27 mouse cellular contexts compared by ENCODE assay signal in genomic region chr6:52370806-52371360, GRCm38 (mm10). TPM values are rescaled to one million over a fixed set of nuclear protein-coding genes. Genes with fewer than 3 reads are reported as not detected.
"Had no signal": no experiment of that assay in that cellular context is flagged by ENCODE, and none has a peak within 500 bp of the region (broad histone marks: within the 10 kb centered on the region; RNA-seq: fewer than 3 reads in every experiment).

No protein-coding gene starts in this region.

- H3K4me3 ChIP-seq: layer of hippocampus, adult 2 months; limb, embryonic 12.5 days; limb, embryonic 15.5 days; midbrain, embryonic 12.5 days; midbrain, embryonic 15.5 days; neural tube, embryonic 12.5 days; neural tube, embryonic 15.5 days had no signal

- H3K27ac ChIP-seq: kidney, postnatal 0 days; layer of hippocampus, adult 2 months; limb, embryonic 12.5 days; limb, embryonic 15.5 days; liver, embryonic 14.5 days; macrophage; midbrain, embryonic 12.5 days; midbrain, embryonic 15.5 days; neural tube, embryonic 12.5 days; neural tube, embryonic 15.5 days had no signal

- DNase-seq: kidney, adult 18-20 months; kidney, adult 9 months; kidney, postnatal 25 days; layer of hippocampus, adult 9-11 months; liver, postnatal 0 days; lung, embryonic 14.5 days; thymus, adult 2 months; thymus, postnatal 36 days had no signal

- H3K27me3 ChIP-seq: midbrain, embryonic 12.5 days; midbrain, embryonic 15.5 days; neural tube, embryonic 12.5 days had no signal

- H3K9me3 ChIP-seq: limb, embryonic 12.5 days; limb, embryonic 15.5 days; midbrain, embryonic 12.5 days; midbrain, embryonic 15.5 days; neural tube, embryonic 12.5 days; neural tube, embryonic 15.5 days had no signal

- H3K36me3 ChIP-seq: limb, embryonic 12.5 days; limb, embryonic 15.5 days; midbrain, embryonic 12.5 days; midbrain, embryonic 15.5 days; neural tube, embryonic 12.5 days; neural tube, embryonic 15.5 days had no signal

RNA-seq across cellular contexts. Expression of gene Evx1, which starts 57.6 kb away (rescaled TPM):
- total RNA-seq: layer of hippocampus, adult 2 months; layer of hippocampus, postnatal 25 days; left cerebral cortex, adult 18-20 months; left cerebral cortex, postnatal 25 days; megakaryocyte, adult 5-6 weeks had no signal
- polyA plus RNA-seq: kidney, postnatal 0 days; large intestine, adult 2 months; liver, embryonic 14.5 days; liver, postnatal 0 days; lung, embryonic 14.5 days; lung, postnatal 0 days; macrophage; small intestine, adult 2 months; spleen, adult 2 months; stomach, embryonic 16.5 days; thymus, adult 2 months had no signal
